Mouse (Mus musculus): ENCODE measurements around the gene Zmym3. TPM values are rescaled to one million over a fixed set of nuclear protein-coding genes. Genes with fewer than 3 reads are reported as not detected.

The Zmym3 gene
- total and polyA plus RNA-seq, 3 experiments = 20.7 to 42.9 TPM; not detected in 1

- Histone ChIP-seq H3K36me3 (ENCODE audit: control insufficient read depth in 1 of 2, insufficient read depth in 2 of 2, low read length in 2 of 2) (no peaks in the 10 kb centered on the region), H3K9me3 (replicated peaks; ENCODE audit: insufficient read depth, low read length) (no peaks in the 10 kb centered on the region), H3K4me3 (ENCODE audit: control insufficient read depth in 1 of 2, insufficient read depth in 1 of 2, low read depth in 2 of 2, low read length in 2 of 2) (no peak overlapping the region), H3K79me2 (ENCODE audit: control insufficient read depth, insufficient read depth, low read length, poor library complexity) (no peaks in the 10 kb centered on the region), H3K27me3 (ENCODE audit: control insufficient read depth in 1 of 2, insufficient read depth in 2 of 2, low read length in 2 of 2) (no peaks in the 10 kb centered on the region), H3K4me1 (ENCODE audit: control insufficient read depth in 1 of 2, insufficient read depth in 2 of 2, low read length in 2 of 2) (no peaks in the 10 kb centered on the region), H3K9ac (ENCODE audit: control insufficient read depth, low read depth, low read length, poor library complexity, severe bottlenecking) (no peak overlapping the region), H3K27ac (ENCODE audit: control insufficient read depth, low read depth, low read length) (no peak overlapping the region)
- DNase-seq (ENCODE audit: low read depth, low spot score) = no peak
- TF ChIP-seq MEF2A (IDR thresholded peaks at IDR 0.05; ENCODE audit: extremely low read depth, insufficient replicate concordance, low read depth, low read length, poor library complexity, severe bottlenecking) = no peak
- no peak for TF ChIP-seq RAD21 (IDR thresholded peaks at IDR 0.05; ENCODE audit: low read depth, low read length)
- TF ChIP-seq MAX (IDR thresholded peaks at IDR 0.05; ENCODE audit: low read length) = no peak
- TF ChIP-seq EP300 (IDR thresholded peaks at IDR 0.05; ENCODE audit: low read depth in 1 of 2, low read length in 2 of 2) = no peak
- TF ChIP-seq MYC (IDR thresholded peaks at IDR 0.05; ENCODE audit: low read depth, low read length) = no peak
- no peak for TF ChIP-seq MYB (IDR thresholded peaks at IDR 0.05; ENCODE audit: low read depth, low read length)
- TF ChIP-seq ZNF384 (IDR thresholded peaks at IDR 0.05; ENCODE audit: low read depth, low read length) = no peak
These were observed 40.9 kb downstream of the Zmym3 start for GRCm38 (mm10) chrX:101379744-101380143.

DNA sequence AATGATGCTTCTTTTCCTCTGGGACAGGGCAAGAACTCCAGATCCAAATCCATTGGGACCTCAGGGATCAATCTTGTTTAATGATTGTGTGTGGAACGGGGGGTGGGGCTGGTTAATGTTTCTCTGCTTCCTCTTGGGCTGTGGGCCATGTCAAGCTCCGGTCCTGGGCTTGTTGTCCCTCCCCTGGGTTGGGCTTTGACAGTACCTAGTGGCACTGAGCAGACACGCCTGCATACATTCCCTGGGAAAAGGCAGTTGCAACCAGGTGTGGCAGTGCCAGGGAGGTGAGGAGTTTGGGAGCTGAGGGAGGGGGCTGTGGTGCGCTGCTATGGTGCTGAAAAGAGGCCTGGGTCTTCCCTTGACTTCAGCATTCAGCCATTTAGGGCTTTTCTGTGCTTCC is 43.6 kb downstream of the Zmym3 start:
- Histone ChIP-seq H3K4me1 (ENCODE audit: control insufficient read depth in 1 of 2, insufficient read depth in 2 of 2, low read length in 2 of 2) (no peaks in the 10 kb centered on the region), H3K36me3 (ENCODE audit: control insufficient read depth in 1 of 2, insufficient read depth in 2 of 2, low read length in 2 of 2) (no peaks in the 10 kb centered on the region), H3K9me3 (replicated peaks; ENCODE audit: insufficient read depth, low read length) (no peaks in the 10 kb centered on the region), H3K27me3 (ENCODE audit: control insufficient read depth in 1 of 2, insufficient read depth in 2 of 2, low read length in 2 of 2) (no peaks in the 10 kb centered on the region), H3K4me3 (ENCODE audit: control insufficient read depth in 1 of 2, insufficient read depth in 1 of 2, low read depth in 2 of 2, low read length in 2 of 2) (no peak overlapping the region), H3K9ac (ENCODE audit: control insufficient read depth, low read depth, low read length, poor library complexity, severe bottlenecking) (no peak overlapping the region), H3K27ac (ENCODE audit: control insufficient read depth, low read depth, low read length) (no peak overlapping the region), H3K79me2 (ENCODE audit: control insufficient read depth, insufficient read depth, low read length, poor library complexity) (no peaks in the 10 kb centered on the region)
- TF ChIP-seq TBP (IDR thresholded peaks at IDR 0.05; ENCODE audit: low read depth, low read length) = no peak
- DNase-seq (ENCODE audit: low read depth, low spot score) = no peak

- Histone ChIP-seq H3K9me3 (replicated peaks; ENCODE audit: insufficient read depth, low read length) (no peaks in the 10 kb centered on the region), H3K79me2 (ENCODE audit: control insufficient read depth, insufficient read depth, low read length, poor library complexity) (no peaks in the 10 kb centered on the region), H3K27ac (ENCODE audit: control insufficient read depth, low read depth, low read length) (no peak within 1 kb of the TSS), H3K4me1 (ENCODE audit: control insufficient read depth in 1 of 2, insufficient read depth in 2 of 2, low read length in 2 of 2) (no peaks in the 10 kb centered on the region), H3K9ac (ENCODE audit: control insufficient read depth, low read depth, low read length, poor library complexity, severe bottlenecking) (no peak within 1 kb of the TSS), H3K4me3 (ENCODE audit: control insufficient read depth in 1 of 2, insufficient read depth in 1 of 2, low read depth in 2 of 2, low read length in 2 of 2) (no peak within 1 kb of the TSS), H3K27me3 (ENCODE audit: control insufficient read depth in 1 of 2, insufficient read depth in 2 of 2, low read length in 2 of 2) (no peaks in the 10 kb centered on the region), H3K36me3 (ENCODE audit: control insufficient read depth in 1 of 2, insufficient read depth in 2 of 2, low read length in 2 of 2) (no peaks in the 10 kb centered on the region)
- TF ChIP-seq RAD21 (IDR thresholded peaks at IDR 0.05; ENCODE audit: low read depth, low read length) = no peak
- TF ChIP-seq CHD1 (IDR thresholded peaks at IDR 0.05; ENCODE audit: low read depth, low read length) = no peak
- no peak for TF ChIP-seq MXI1 (IDR thresholded peaks at IDR 0.05; ENCODE audit: low read depth, low read length)
- TF ChIP-seq SIN3A (IDR thresholded peaks at IDR 0.05; ENCODE audit: low read length) = no peak
- no peak for TF ChIP-seq POLR2AphosphoS5 (IDR thresholded peaks at IDR 0.05; ENCODE audit: borderline replicate concordance, low read depth, low read length)
- no peak for TF ChIP-seq JUND (IDR thresholded peaks at IDR 0.05; ENCODE audit: low read depth, low read length)
- DNase-seq (ENCODE audit: low read depth, low spot score) = no peak
These were observed 44.3 kb downstream of the Zmym3 start, which contains the start of gene Gjb1 for GRCm38 (mm10) chrX:101376190-101376968. Gene Gjb1 (plus strand): TSS chrX:101376378.
